Mouse (Mus musculus) urinary bladder, postnatal 14 days (tissue): Measurements from ENCODE around the gene Necab2.

Experiments used
- DNase-seq: peaks from one replicate; pipeline ENCODE4 v3.0.0; 2021; ENCODE audit warnings: low spot score

Gene Necab2

DNA sequence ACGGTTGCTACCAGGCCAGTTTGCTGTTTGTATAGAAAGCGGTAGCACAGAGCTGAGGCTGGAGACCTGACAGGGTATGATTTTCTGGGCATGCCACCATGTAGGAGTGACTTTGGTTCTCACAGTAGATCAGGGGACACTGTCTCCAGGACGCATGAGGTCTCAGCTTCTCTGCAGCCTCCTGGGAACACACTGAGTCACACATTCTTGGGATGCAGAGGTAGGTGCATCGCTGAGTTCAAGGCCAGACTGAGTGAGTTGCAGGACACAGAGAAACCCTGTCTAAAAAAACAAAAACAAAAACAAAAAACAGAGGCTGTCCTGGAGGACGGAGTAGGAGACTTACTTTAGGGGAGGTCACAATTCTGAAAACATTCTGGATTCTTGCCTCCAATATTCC is 6.4 kb downstream of the Necab2 start:
- no peak for DNase-seq

DNA sequence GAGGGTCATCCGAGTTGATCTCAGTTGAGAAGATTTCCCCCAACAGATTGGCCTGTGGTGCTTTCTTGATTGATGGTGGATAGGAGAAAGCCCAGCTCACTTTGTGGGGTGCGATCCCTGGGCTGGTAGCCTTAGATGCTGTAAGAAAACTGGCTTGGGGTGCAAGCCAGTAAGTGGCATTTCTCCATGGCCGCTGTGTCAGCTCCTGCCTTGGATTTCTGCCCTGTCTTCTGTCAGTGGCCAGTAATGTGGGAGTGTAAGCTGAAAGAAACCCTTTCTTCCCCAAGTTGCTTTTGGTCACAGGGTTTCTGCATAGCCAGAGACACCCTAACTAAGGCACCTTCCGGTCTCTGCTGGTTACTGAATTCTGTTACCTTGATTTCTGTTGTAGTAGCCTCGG is 9.5 kb downstream of the Necab2 start:
- no peak for DNase-seq

DNA sequence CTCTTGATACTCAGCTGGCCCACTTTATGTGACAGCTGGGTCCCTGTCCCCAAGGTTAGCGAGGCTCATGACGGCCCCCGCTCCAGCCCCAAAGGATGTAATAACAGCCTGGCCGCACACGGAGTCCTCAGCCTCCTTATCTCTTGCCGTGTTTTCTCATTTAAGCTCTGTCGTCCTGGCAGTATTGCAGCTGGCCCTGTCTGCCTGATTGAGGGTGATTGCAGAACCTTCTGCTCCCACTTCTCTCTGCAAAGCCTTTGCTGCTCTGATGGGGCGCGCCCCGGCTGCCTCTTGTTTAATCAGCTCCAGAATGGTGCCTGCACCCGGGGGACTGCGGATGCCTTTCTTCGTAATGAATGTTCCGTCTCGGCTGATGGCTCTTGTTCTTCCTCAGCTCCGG is 13.2 kb downstream of the Necab2 start:
- DNase-seq: no peak

DNA sequence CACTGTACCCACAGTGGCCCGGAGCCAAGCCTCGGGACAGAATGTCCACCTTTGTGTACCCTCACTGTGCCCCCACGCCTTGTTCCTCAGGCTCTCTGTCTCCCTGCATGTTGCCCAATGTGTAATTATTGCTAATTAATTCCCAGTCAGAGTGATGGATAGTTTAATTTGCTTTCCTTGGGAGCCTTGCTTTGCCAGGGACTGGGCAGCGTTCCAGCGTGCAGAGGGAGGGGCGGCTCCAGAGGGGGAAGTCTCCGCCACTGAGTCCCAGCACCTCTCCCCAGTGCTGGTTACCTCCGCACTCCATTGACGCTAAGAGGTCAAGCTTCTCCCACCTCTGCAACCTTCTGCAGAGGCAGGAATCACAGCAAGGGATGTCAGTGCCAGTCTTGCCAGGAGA is 14.8 kb downstream of the Necab2 start:
- DNase-seq: no peak

GRCm38 (mm10) chr8:119463709-119464108 is 17.2 kb downstream of the Necab2 start:
- no peak for DNase-seq

- no peak for DNase-seq
These were observed 19.6 kb downstream of the Necab2 start for GRCm38 (mm10) chr8:119466105-119466504.

DNA sequence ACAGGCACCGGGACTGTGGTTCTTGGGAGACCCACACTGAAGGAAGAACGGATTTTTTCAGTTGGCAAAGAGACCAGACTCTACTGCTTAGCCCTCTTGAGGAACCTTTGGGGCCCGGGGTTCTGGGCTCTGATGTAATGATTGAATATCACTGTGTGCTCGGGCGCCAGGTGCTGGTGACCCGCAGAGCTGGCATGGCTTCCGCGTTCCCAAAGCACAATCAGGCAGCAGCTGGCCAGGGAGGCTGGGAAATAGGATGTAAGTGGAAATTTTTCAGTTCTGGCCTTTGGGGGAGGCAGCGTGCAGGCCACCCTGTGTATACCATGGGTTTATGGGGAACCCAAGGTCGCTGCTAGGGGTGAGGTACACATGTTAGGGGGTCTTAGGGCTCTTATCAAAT is 20.3 kb downstream of the Necab2 start:
- DNase-seq: no peak

DNA sequence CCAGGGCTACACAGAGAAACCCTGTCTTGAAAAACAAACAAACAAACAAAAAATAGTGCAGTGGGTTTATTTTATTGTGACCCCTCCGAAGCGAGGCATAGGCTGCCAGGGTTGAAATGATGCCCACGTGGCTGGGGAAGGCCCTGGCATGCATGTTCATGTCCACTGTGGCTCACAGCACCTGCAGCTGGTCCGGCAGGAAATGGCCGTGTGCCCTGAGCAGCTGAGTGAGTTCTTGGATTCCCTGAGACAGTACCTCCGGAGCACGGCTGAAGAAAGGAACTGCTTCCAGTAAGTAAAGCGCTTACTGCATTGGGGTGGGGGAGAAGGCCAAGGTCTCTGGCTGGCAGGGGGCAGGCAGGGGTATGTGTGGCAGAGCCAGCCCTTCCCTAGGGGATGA is 21.6 kb downstream of the Necab2 start:
- no peak for DNase-seq

DNA sequence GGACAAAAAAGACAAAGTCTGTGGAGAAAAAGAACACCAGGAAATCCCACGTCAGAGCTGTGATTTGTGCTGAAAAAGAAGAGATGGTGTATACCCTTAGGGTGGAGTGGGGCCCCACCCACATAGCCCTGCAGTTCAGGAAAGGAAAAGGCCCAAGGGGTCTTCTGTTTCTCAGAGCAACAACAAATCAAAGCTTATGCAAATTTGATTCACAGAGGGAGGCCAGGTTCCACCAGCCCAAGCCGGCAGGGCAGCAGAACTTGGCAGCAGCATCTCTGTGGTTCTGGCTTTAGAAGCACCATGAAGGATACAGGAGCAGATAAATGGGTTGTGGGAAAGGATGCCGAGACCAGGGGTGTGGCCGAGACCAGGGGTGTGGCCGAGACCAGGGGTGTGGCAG is 32.2 kb downstream of the Necab2 start:
- DNase-seq: no peak

DNA sequence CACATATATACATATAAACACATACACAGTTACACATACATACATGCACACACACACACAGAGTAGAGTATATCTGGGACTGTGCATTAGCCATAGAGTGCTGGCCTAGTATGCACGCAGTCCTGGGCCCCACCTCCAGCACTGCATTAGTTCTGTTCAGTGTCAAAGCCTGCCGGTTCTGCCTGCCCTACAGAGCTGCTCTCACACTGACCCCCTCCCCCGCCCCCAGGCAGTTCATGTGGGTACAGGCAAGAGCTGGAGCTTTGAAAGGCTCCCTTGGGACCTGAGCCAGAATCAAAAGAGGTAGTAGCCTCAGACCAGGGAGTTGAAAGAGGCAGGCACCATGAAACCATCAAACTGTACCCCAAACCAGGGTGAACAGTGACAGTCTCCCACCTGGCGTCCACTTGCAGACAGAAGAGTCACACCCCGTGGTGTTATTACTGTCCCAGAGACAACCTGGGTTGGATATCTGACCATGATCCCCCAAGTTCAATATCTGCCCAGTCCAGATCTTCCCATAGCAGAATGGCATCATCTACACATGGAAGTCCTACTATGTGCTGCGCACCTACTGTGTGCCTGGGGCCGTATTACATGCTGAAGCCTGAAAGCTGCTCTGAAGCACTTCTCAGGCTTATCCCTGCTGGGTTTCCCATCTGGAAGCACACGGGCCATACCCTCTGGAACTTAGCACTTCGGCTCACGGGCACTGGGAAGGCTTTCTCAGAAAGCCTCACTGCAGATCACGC is 37.8 kb downstream of the Necab2 start:
- no peak for DNase-seq

- no peak for DNase-seq
These were observed 40.6 kb downstream of the Necab2 start for GRCm38 (mm10) chr8:119487093-119487492.

GRCm38 (mm10) chr8:119496848-119497247 is 50.3 kb downstream of the Necab2 start:
- peak; percentile 60 for DNase-seq

- DNase-seq: no peak
These were observed 53.3 kb downstream of the Necab2 start for GRCm38 (mm10) chr8:119499836-119500235.

DNA sequence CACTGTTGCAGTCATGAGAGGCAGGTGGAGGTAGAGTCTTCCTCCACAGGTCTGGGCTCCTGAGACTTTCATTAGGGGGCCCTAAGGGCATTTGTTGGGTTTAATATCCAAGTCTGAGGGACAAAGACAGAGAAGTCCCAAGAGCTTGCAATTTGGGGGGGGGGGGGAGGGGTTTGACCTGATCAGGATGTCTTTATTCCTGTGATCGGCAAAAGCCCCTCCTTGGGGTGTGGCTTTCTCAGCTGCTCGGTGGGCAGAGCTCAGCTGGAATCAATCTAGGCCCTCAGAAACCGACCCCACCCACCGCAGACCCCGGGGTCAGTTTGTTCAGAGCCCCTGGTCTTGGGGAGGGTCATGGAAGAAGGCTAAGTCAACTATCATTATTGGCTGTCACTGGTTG is 55.1 kb downstream of the Necab2 start, which contains the start of gene Slc38a8:
Slc38a8 (minus strand) TSS at position 101 of the 400 bp plus-strand sequence.
- no peak for DNase-seq

GRCm38 (mm10) chr8:119502111-119502510 is 55.6 kb downstream of the Necab2 start:
- DNase-seq: no peak

GRCm38 (mm10) chr8:119503191-119503767 is 56.8 kb downstream of the Necab2 start:
- DNase-seq: no peak

GRCm38 (mm10) chr8:119505488-119505887 is 59.0 kb downstream of the Necab2 start:
- DNase-seq: no peak

- no peak for DNase-seq
These were observed 59.6 kb downstream of the Necab2 start for GRCm38 (mm10) chr8:119506106-119506505.

DNA sequence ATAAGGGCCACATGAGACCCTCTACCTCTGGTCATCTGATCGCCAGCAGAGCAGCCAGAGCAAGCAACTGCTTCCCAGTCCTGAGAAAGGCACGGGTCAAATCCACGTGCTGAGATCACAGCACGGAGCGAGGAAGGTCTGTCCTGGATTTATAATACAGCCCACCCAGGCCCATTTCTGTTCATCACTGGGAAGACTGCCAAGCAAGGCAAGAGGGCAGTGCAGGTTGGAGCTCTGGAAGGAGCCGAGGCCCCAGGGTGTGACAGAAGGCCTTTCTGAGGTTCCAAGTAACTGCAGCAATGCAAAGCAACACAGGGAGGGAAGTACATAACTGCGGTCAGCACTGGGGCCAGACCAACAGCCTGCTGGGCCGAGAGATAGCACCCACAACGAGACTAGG is 64.0 kb downstream of the Necab2 start:
- DNase-seq: no peak

GRCm38 (mm10) chr8:119511722-119512121 is 65.2 kb downstream of the Necab2 start:
- DNase-seq: no peak

DNA sequence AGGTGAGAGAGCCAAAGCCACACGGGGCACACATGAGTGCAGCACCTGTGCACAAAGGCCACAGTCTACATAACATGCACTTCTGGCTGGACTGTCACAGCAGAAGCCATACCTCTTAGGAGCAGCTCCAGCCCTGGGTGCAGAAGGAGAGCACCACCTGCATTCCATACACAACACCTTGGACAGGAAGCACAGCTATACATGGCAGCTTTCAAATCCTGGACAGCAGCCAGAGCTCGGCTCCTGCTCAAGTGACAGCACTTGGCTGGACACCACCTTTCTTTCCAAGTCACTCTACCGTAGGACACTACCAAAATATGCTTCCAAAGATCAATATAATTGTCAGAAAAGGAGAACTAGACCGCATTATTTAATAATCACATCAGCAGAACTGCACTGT is 66.9 kb downstream of the Necab2 start:
- DNase-seq: no peak

GRCm38 (mm10) chr8:119514940-119515339 is 68.4 kb downstream of the Necab2 start:
- DNase-seq: no peak

DNA sequence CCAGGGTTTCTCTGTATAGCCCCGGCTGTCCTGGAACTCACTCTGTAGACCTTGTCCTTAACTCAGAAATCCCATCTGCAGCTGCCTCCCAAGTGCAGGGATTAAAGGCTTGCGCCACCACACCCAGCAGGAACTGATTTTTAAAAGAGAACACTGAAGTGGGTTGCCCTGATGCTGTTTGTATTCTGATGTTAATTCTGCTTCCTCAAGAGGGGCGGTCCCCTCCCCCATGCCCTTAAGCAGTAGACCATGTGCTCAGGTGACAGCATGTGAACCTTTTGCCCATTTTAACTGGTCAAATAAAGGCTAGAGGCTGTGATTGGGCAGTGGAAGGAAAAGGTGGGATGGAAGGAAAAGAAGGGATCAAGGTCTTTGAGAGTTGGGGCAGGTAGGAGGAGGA is 69.2 kb downstream of the Necab2 start:
- DNase-seq: no peak

DNA sequence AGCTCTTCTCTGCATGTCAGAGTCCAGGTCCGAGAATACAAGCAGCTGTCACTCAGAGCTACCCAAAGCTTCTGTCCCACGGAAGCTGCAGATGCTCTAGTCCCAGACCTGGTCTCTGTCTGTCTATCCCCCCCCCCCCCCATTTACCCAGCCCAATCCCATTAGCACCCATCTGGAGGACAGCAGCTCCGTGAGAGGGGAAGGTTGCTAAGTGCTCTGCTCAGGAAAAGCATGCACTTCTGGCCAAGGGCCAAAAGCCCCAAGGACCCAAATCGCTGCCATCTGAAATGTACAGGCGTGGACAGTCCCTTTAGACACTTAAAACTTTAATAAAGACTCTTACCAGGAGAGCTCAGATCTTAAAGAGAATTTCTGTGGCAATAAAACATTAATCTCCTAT is 70.2 kb downstream of the Necab2 start:
- no peak for DNase-seq
